Mouse (Mus musculus): ENCODE results near the gene Zbtb32. TPM values are rescaled to one million over a fixed set of nuclear protein-coding genes. Genes with fewer than 3 reads are reported as not detected.

Zbtb32 gene
- polyA plus RNA-seq (2014; fragmentation: Nextera tagmentation; extraction: Ambion mirVana), result 0.18 TPM in 1 of 2 replicates, not detected in the other

- no peaks in the 10 kb centered on the region for H3K27me3 ChIP-seq (ENCODE audit: control insufficient read depth, insufficient read depth, low read length)
- DNase-seq (ENCODE audit: low spot score), result no peak
- ATAC-seq (ENCODE audit: insufficient read depth, low FRiP score, low TSS enrichment), result no peak
- H3K9me3 ChIP-seq (ENCODE audit: control insufficient read depth, low read length), result no peaks in the 10 kb centered on the region
- H3K9ac ChIP-seq (ENCODE audit: low read length), result no peak within 1 kb of the TSS
- no peak within 1 kb of the TSS for H3K4me3 ChIP-seq (ENCODE audit: low read depth, low read length)
- H3K27ac ChIP-seq (ENCODE audit: low read depth, low read length), result no peak within 1 kb of the TSS
- no peaks in the 10 kb centered on the region for H3K36me3 ChIP-seq (ENCODE audit: control insufficient read depth, insufficient read depth, low read length)
- WGBS, result 94% methylated on average over 12 of the region's 12 CpGs
- no peak within 1 kb of the TSS for H3K4me2 ChIP-seq (ENCODE audit: low read depth)
- no peaks in the 10 kb centered on the region for H3K4me1 ChIP-seq (ENCODE audit: control insufficient read depth, insufficient read depth, low read length)
These were observed at the start of gene Zbtb32 for GRCm38 (mm10) chr7:30598786-30599185. TSS of gene Zbtb32 (minus strand) at chr7:30598909.

- Histone ChIP-seq H3K4me2 (ENCODE audit: low read depth) (no peak overlapping the region), H3K4me3 (ENCODE audit: low read depth, low read length) (no peak overlapping the region), H3K27ac (ENCODE audit: low read depth, low read length) (no peak overlapping the region), H3K9me3 (ENCODE audit: control insufficient read depth, low read length) (no peaks in the 10 kb centered on the region), H3K4me1 (ENCODE audit: control insufficient read depth, insufficient read depth, low read length) (no peaks in the 10 kb centered on the region), H3K9ac (ENCODE audit: low read length) (no peak overlapping the region), H3K27me3 (ENCODE audit: control insufficient read depth, insufficient read depth, low read length) (peaks cover 24% of the 10 kb centered on the region), H3K36me3 (ENCODE audit: control insufficient read depth, insufficient read depth, low read length) (peaks cover 7% of the 10 kb centered on the region; the same call in 1 of the 2 replicates)
- ATAC-seq (ENCODE audit: insufficient read depth, low FRiP score, low TSS enrichment), result no peak
- 22% methylated on average over 4 of the region's 4 CpGs for WGBS
- DNase-seq (ENCODE audit: low spot score), result no peak
These were observed 40.4 kb upstream of the Zbtb32 start for GRCm38 (mm10) chr7:30639083-30639482.

GRCm38 (mm10) chr7:30636395-30636794 lies 37.7 kb upstream of the Zbtb32 start:
- no peak for DNase-seq (ENCODE audit: low spot score)
- WGBS, result 26% methylated on average over 11 of the region's 11 CpGs

GRCm38 (mm10) chr7:30635752-30636151 lies 37.0 kb upstream of the Zbtb32 start, which contains the start of gene Etv2:
TSS of gene Etv2 (minus strand) at chr7:30635852.
- Histone ChIP-seq H3K4me2 (ENCODE audit: low read depth) (peak within 1 kb of the TSS; percentile 20; the same call in 1 of the 2 replicates), H3K4me3 (ENCODE audit: low read depth, low read length) (peak within 1 kb of the TSS; percentile 13; the same call in 1 of the 2 replicates), H3K9me3 (ENCODE audit: control insufficient read depth, low read length) (no peaks in the 10 kb centered on the region), H3K27ac (ENCODE audit: low read depth, low read length) (no peak within 1 kb of the TSS), H3K9ac (ENCODE audit: low read length) (no peak within 1 kb of the TSS; the same call in 1 of the 2 replicates), H3K4me1 (ENCODE audit: control insufficient read depth, insufficient read depth, low read length) (no peaks in the 10 kb centered on the region), H3K27me3 (ENCODE audit: control insufficient read depth, insufficient read depth, low read length) (peaks cover 47% of the 10 kb centered on the region), H3K36me3 (ENCODE audit: control insufficient read depth, insufficient read depth, low read length) (peaks cover 4% of the 10 kb centered on the region; the same call in 1 of the 2 replicates)
- ATAC-seq (ENCODE audit: insufficient read depth, low FRiP score, low TSS enrichment), result no peak
- WGBS, result 3% methylated on average over 5 of the region's 5 CpGs
- DNase-seq (ENCODE audit: low spot score), result no peak

More at GRCm38 (mm10) chr7:30636395-30636794, 37.7 kb upstream of the Zbtb32 start:
- H3K9ac ChIP-seq (ENCODE audit: low read length), result no peak overlapping the region
- H3K4me2 ChIP-seq (ENCODE audit: low read depth), result no peak overlapping the region
- peaks cover 4% of the 10 kb centered on the region; the same call in 1 of the 2 replicates for H3K36me3 ChIP-seq (ENCODE audit: control insufficient read depth, insufficient read depth, low read length)
- H3K4me3 ChIP-seq (ENCODE audit: low read depth, low read length), result no peak overlapping the region
- no peak for ATAC-seq (ENCODE audit: insufficient read depth, low FRiP score, low TSS enrichment)
- no peak overlapping the region for H3K27ac ChIP-seq (ENCODE audit: low read depth, low read length)
- no peaks in the 10 kb centered on the region for H3K9me3 ChIP-seq (ENCODE audit: control insufficient read depth, low read length)
- no peaks in the 10 kb centered on the region for H3K4me1 ChIP-seq (ENCODE audit: control insufficient read depth, insufficient read depth, low read length)
- H3K27me3 ChIP-seq (ENCODE audit: control insufficient read depth, insufficient read depth, low read length), result peaks cover 47% of the 10 kb centered on the region

DNA sequence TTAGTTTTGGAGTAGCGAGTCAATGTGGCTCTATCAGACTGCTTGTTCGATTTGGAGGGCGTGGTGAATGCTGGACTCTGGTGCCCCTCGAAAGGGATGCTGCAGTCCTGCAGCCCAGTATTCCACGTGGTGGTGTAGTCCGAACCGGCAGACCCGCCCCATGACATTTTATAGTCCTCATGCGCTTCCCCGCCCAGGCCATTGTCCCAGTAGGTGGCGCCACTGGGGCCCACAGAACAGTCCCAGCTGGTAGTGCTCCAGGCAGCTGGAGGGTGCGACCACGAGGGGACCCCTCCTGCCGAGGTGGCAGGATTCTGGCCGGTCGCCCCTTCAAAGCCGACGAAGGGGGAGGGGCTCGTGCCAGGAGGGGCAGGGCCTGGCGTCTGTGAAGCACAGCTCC lies 35.9 kb upstream of the Zbtb32 start:
- ATAC-seq (ENCODE audit: insufficient read depth, low FRiP score, low TSS enrichment), result 0 out of 2 replicates have a peak, but pooled peaks have one; percentile 23
- H3K4me1 ChIP-seq (ENCODE audit: control insufficient read depth, insufficient read depth, low read length), result no peaks in the 10 kb centered on the region
- no peaks in the 10 kb centered on the region for H3K9me3 ChIP-seq (ENCODE audit: control insufficient read depth, low read length)
- DNase-seq (ENCODE audit: low spot score), result peak; percentile 76
- WGBS, result 1% methylated on average over 20 of the region's 20 CpGs
- H3K4me2 ChIP-seq (ENCODE audit: low read depth), result peak overlapping the region; percentile 20; the same call in 1 of the 2 replicates
- H3K36me3 ChIP-seq (ENCODE audit: control insufficient read depth, insufficient read depth, low read length), result no peaks in the 10 kb centered on the region
- H3K27ac ChIP-seq (ENCODE audit: low read depth, low read length), result no peak overlapping the region
- peak overlapping the region; percentile 13; the same call in 1 of the 2 replicates for H3K4me3 ChIP-seq (ENCODE audit: low read depth, low read length)
- peaks cover 47% of the 10 kb centered on the region for H3K27me3 ChIP-seq (ENCODE audit: control insufficient read depth, insufficient read depth, low read length)
- no peak overlapping the region for H3K9ac ChIP-seq (ENCODE audit: low read length)

GRCm38 (mm10) chr7:30633762-30634412 lies 35.2 kb upstream of the Zbtb32 start:
- 3% methylated on average over 27 of the region's 27 CpGs for WGBS
- Histone ChIP-seq H3K27ac (ENCODE audit: low read depth, low read length) (no peak overlapping the region), H3K9ac (ENCODE audit: low read length) (no peak overlapping the region), H3K4me1 (ENCODE audit: control insufficient read depth, insufficient read depth, low read length) (no peaks in the 10 kb centered on the region), H3K9me3 (ENCODE audit: control insufficient read depth, low read length) (no peaks in the 10 kb centered on the region), H3K4me3 (ENCODE audit: low read depth, low read length) (no peak overlapping the region), H3K36me3 (ENCODE audit: control insufficient read depth, insufficient read depth, low read length) (no peaks in the 10 kb centered on the region), H3K27me3 (ENCODE audit: control insufficient read depth, insufficient read depth, low read length) (peaks cover 47% of the 10 kb centered on the region), H3K4me2 (ENCODE audit: low read depth) (no peak overlapping the region)
- DNase-seq (ENCODE audit: low spot score), result no peak
- no peak for ATAC-seq (ENCODE audit: insufficient read depth, low FRiP score, low TSS enrichment)

GRCm38 (mm10) chr7:30629013-30629412 lies 30.3 kb upstream of the Zbtb32 start:
- peaks cover 23% of the 10 kb centered on the region for H3K27me3 ChIP-seq (ENCODE audit: control insufficient read depth, insufficient read depth, low read length)
- no peak overlapping the region for H3K4me2 ChIP-seq (ENCODE audit: low read depth)
- no peak for DNase-seq (ENCODE audit: low spot score)
- no peak overlapping the region for H3K9ac ChIP-seq (ENCODE audit: low read length)
- no peaks in the 10 kb centered on the region for H3K36me3 ChIP-seq (ENCODE audit: control insufficient read depth, insufficient read depth, low read length)
- ATAC-seq (ENCODE audit: insufficient read depth, low FRiP score, low TSS enrichment), result no peak
- H3K9me3 ChIP-seq (ENCODE audit: control insufficient read depth, low read length), result no peaks in the 10 kb centered on the region
- H3K4me1 ChIP-seq (ENCODE audit: control insufficient read depth, insufficient read depth, low read length), result peaks cover 4% of the 10 kb centered on the region; the same call in 1 of the 2 replicates
- H3K27ac ChIP-seq (ENCODE audit: low read depth, low read length), result no peak overlapping the region
- H3K4me3 ChIP-seq (ENCODE audit: low read depth, low read length), result no peak overlapping the region

GRCm38 (mm10) chr7:30626647-30627046 lies 27.9 kb upstream of the Zbtb32 start:
- Histone ChIP-seq H3K4me3 (ENCODE audit: low read depth, low read length) (no peak overlapping the region), H3K27me3 (ENCODE audit: control insufficient read depth, insufficient read depth, low read length) (no peaks in the 10 kb centered on the region), H3K4me2 (ENCODE audit: low read depth) (no peak overlapping the region), H3K27ac (ENCODE audit: low read depth, low read length) (no peak overlapping the region), H3K36me3 (ENCODE audit: control insufficient read depth, insufficient read depth, low read length) (peaks cover 8% of the 10 kb centered on the region), H3K9me3 (ENCODE audit: control insufficient read depth, low read length) (no peaks in the 10 kb centered on the region), H3K9ac (ENCODE audit: low read length) (no peak overlapping the region), H3K4me1 (ENCODE audit: control insufficient read depth, insufficient read depth, low read length) (peaks cover 4% of the 10 kb centered on the region; the same call in 1 of the 2 replicates)
- WGBS, result 79% methylated on average over 5 of the region's 5 CpGs
- ATAC-seq (ENCODE audit: insufficient read depth, low FRiP score, low TSS enrichment) (no peak), DNase-seq (ENCODE audit: low spot score) (no peak)

All from neural tube, embryonic 11.5 days (tissue).